Mouse (Mus musculus): ENCODE results near the gene Kctd15.

- TF ChIP-seq CTCF (IDR thresholded peaks at IDR 0.05; ENCODE audit: low read depth), result no peak
- no peak for TF ChIP-seq EP300 (IDR thresholded peaks at IDR 0.05; ENCODE audit: low read depth)
Observed at GRCm38 (mm10) chr7:34704401-34704800, 47.9 kb upstream of the Kctd15 start.
